Mouse (Mus musculus) ovary, adult 2 months (tissue): Measurements from ENCODE around the gene Gm29609. TPM values are rescaled to one million over a fixed set of nuclear protein-coding genes. Genes with fewer than 3 reads are reported as not detected.

ENCODE experiments used
- polyA plus RNA-seq: library from polyadenylated mRNA; depleted of rRNA; stranded (reverse); fragments of >200 nt; gene quantifications from 2 replicates; pipeline ENCODE4 v1.2.3, GENCODE M21; 2012; rRNA removed

Gm29609 gene
- polyA plus RNA-seq, result 3.5 and 6.0 TPM in 2 replicates

GRCm38 (mm10) chr5:31179766-31180630 lies at the start of gene Gm29609, which contains the start of gene Gtf3c2:
Gene Gm29609, minus strand, starts transcription at chr5:31179911.
Gene Gtf3c2, minus strand, starts transcription at chr5:31180144.

GRCm38 (mm10) chr5:31220448-31221303 lies 41.0 kb upstream of the Gm29609 start, which contains the start of gene Ppm1g:
Gene Ppm1g, minus strand, starts transcription at chr5:31220687.

GRCm38 (mm10) chr5:31201742-31202590 lies 22.3 kb upstream of the Gm29609 start, which contains the start of gene Zfp513:
Gene Zfp513, minus strand, starts transcription at chr5:31202303.

GRCm38 (mm10) chr5:31192939-31193630 lies 13.4 kb upstream of the Gm29609 start, which contains the start of the genes Snx17 and Eif2b4:
Gene Snx17, plus strand, starts transcription at chr5:31193227.
Gene Eif2b4, minus strand, starts transcription at chr5:31193430.

GRCm38 (mm10) chr5:31154152-31154553 lies 25.6 kb downstream of the Gm29609 start, which contains the start of gene Mpv17:
Gene Mpv17, minus strand, starts transcription at chr5:31154251.

GRCm38 (mm10) chr5:31138241-31138967 lies 41.3 kb downstream of the Gm29609 start, which contains the start of gene Ucn:
Gene Ucn, minus strand, starts transcription at chr5:31138829.

GRCm38 (mm10) chr5:31116354-31116753 lies 63.4 kb downstream of the Gm29609 start, which contains the start of gene Trim54:
Gene Trim54, plus strand, starts transcription at chr5:31116712.

GRCm38 (mm10) chr5:31108000-31108490 lies 71.7 kb downstream of the Gm29609 start, which contains the start of gene Slc30a3:
Gene Slc30a3, minus strand, starts transcription at chr5:31108237.

GRCm38 (mm10) chr5:31105814-31106335 lies 73.8 kb downstream of the Gm29609 start, which contains the start of gene Dnajc5g:
Gene Dnajc5g, plus strand, starts transcription at chr5:31106285.

Other genes with a start within 250 kb of the Gm29609 start
- 10.4 and 10.6 TPM in 2 replicates for gene Cgref1, start 234.3 kb downstream of the Gm29609 start, polyA plus RNA-seq
- gene Preb, start 219.6 kb downstream of the Gm29609 start, polyA plus RNA-seq, result 339 and 366 TPM in 2 replicates
- 14.7 and 15.3 TPM in 2 replicates for gene Tcf23, start 211.2 kb downstream of the Gm29609 start, polyA plus RNA-seq
- gene Atraid, start 131.6 kb downstream of the Gm29609 start, polyA plus RNA-seq, result 117 and 121 TPM in 2 replicates
- gene Slc5a6, start 131.0 kb downstream of the Gm29609 start, polyA plus RNA-seq, result 31.7 and 33.3 TPM in 2 replicates
- 76.0 and 78.1 TPM in 2 replicates for gene Cad, start 125.1 kb downstream of the Gm29609 start, polyA plus RNA-seq
- 0.10 TPM in 1 of 2 replicates, not detected in the other for gene Dnajc5g, start 73.6 kb downstream of the Gm29609 start, polyA plus RNA-seq
- 18.2 and 19.2 TPM in 2 replicates for gene Slc30a3, start 71.7 kb downstream of the Gm29609 start, polyA plus RNA-seq
- not detected in 2 replicates for gene Trim54, start 63.2 kb downstream of the Gm29609 start, polyA plus RNA-seq
- gene Ucn, start 41.1 kb downstream of the Gm29609 start, polyA plus RNA-seq, result not detected in 2 replicates
- gene Mpv17, start 25.7 kb downstream of the Gm29609 start, polyA plus RNA-seq, result 103 and 145 TPM in 2 replicates
- 43.0 and 59.5 TPM in 2 replicates for gene Gtf3c2, start 233 bp upstream of the Gm29609 start, polyA plus RNA-seq
- gene Snx17, start 13.3 kb upstream of the Gm29609 start, polyA plus RNA-seq, result 110 and 123 TPM in 2 replicates
- gene Eif2b4, start 13.5 kb upstream of the Gm29609 start, polyA plus RNA-seq, result 58.4 and 95.8 TPM in 2 replicates
- gene Zfp513, start 22.4 kb upstream of the Gm29609 start, polyA plus RNA-seq, result 86.1 and 89.2 TPM in 2 replicates
- gene Ppm1g, start 40.8 kb upstream of the Gm29609 start, polyA plus RNA-seq, result 107 and 169 TPM in 2 replicates
- gene Nrbp1, start 61.0 kb upstream of the Gm29609 start, polyA plus RNA-seq, result 256 and 269 TPM in 2 replicates
- gene Gm9970, start 61.3 kb upstream of the Gm29609 start, polyA plus RNA-seq, result 1.1 and 2.3 TPM in 2 replicates
- 75.9 and 76.0 TPM in 2 replicates for gene Krtcap3, start 71.8 kb upstream of the Gm29609 start, polyA plus RNA-seq
- 60.1 and 67.6 TPM in 2 replicates for gene Ift172, start 111.2 kb upstream of the Gm29609 start, polyA plus RNA-seq
- 71.9 and 95.0 TPM in 2 replicates for gene Fndc4, start 116.2 kb upstream of the Gm29609 start, polyA plus RNA-seq
- gene Gckr, start 117.5 kb upstream of the Gm29609 start, polyA plus RNA-seq, result 2.5 and 4.1 TPM in 2 replicates